Comparison of ENCODE assay signal across 11 mouse cellular contexts in the genomic region with DNA sequence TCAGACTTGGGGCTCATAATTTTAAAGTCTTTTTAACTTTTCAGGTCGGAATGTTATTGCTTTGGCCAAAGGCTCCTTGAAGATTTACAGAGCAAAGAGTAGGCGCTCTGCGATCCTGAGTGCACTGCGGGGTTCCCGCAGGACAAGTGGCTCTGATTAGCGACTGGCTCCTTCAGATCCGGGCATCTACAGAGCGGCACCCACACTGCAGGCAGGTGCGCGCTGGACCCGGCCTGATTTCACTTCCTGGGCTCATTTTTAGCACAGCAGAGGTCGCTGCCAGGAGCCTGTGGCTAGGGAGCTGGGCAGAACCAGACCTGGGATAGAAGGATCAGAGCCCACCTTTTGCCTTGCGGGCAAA.
DNase-seq lines count a peak whose midpoint lies in the region; ATAC-seq lines count a peak whose summit lies in the region.
"Had no signal": no experiment of that assay in that cellular context is flagged by ENCODE, and none has a peak within 500 bp of the region (broad histone marks: within the 10 kb centered on the region; RNA-seq: fewer than 3 reads in every experiment).

No protein-coding gene starts in this region.

- no peaks in the 10 kb centered on the region for H3K4me1 ChIP-seq in heart, embryonic 16.5 days (ENCODE audit: control insufficient read depth, insufficient read depth, low read length)
- H3K4me1 ChIP-seq in limb, embryonic 10.5 days: peaks cover 31% of the 10 kb centered on the region

- H3K9me3 ChIP-seq in heart, embryonic 16.5 days (replicated peaks; ENCODE audit: control insufficient read depth, low read length): peaks cover 3% of the 10 kb centered on the region; the same call in 1 of the 2 replicates
- no peaks in the 10 kb centered on the region for H3K9me3 ChIP-seq in limb, embryonic 10.5 days (replicated peaks)

- H3K9ac ChIP-seq in heart, embryonic 16.5 days (ENCODE audit: low read length): no peak overlapping the region
- H3K9ac ChIP-seq: liver, embryonic 14.5 days had no signal

- H3K27me3 ChIP-seq in heart, embryonic 16.5 days (ENCODE audit: control insufficient read depth, insufficient read depth, low read length): no peaks in the 10 kb centered on the region
- peaks cover 3% of the 10 kb centered on the region; the same call in 1 of the 2 replicates for H3K27me3 ChIP-seq in limb, embryonic 10.5 days (ENCODE audit: low read depth, poor library complexity, severe bottlenecking)

- 20% methylated on average over 13 of the region's 13 CpGs for WGBS in heart, embryonic 16.5 days
- 21% methylated on average over 13 of the region's 13 CpGs for WGBS in limb, embryonic 10.5 days

- no peak overlapping the region for H3K27ac ChIP-seq in heart, embryonic 16.5 days (ENCODE audit: low read length)
- H3K27ac ChIP-seq in limb, embryonic 10.5 days: 0 out of 2 replicates have a peak overlapping the region, but pooled peaks have one; percentile 30
- H3K27ac ChIP-seq: liver, embryonic 14.5 days had no signal

- no peaks in the 10 kb centered on the region for H3K36me3 ChIP-seq in heart, embryonic 16.5 days (ENCODE audit: control insufficient read depth, insufficient read depth)
- no peaks in the 10 kb centered on the region for H3K36me3 ChIP-seq in limb, embryonic 10.5 days

- DNase-seq in heart, adult 8-10 months (ENCODE audit: low spot score): no peak
- DNase-seq in retina, postnatal 7 days (ENCODE audit: low read depth, low spot score): peak; percentile 3
- DNase-seq in retina, embryonic 14.5 days (ENCODE audit: low spot score): no peak
- no peak for DNase-seq in limb, embryonic 10.5 days (ENCODE audit: low spot score)
- DNase-seq in cerebellum, postnatal 14 days: no peak
- DNase-seq: cerebellum, postnatal 36 days; gastrocnemius, postnatal 14 days had no signal

- no peak overlapping the region for H3K4me3 ChIP-seq in heart, embryonic 16.5 days (ENCODE audit: low read length)
- peak overlapping the region; percentile 21 for H3K4me3 ChIP-seq in limb, embryonic 10.5 days

- no peak for ATAC-seq in heart, embryonic 16.5 days (replicated peaks; ENCODE audit: extremely low read depth, insufficient read depth, low FRiP score)
- no peak for ATAC-seq in cerebellum, adult (ENCODE audit: insufficient number of reproducible peaks, low FRiP score, low TSS enrichment)
- no peak for ATAC-seq in monocyte, adult 5-6 weeks (replicated peaks; ENCODE audit: insufficient number of reproducible peaks, low FRiP score, low TSS enrichment, poor library complexity, severe bottlenecking)

- H3K4me2 ChIP-seq in heart, embryonic 16.5 days (ENCODE audit: low read depth, low read length): peak overlapping the region; percentile 28; the same call in 1 of the 2 replicates
